Mouse (Mus musculus) MEL (cell line): Measurements from ENCODE around the gene Atrx. TPM values are rescaled to one million over a fixed set of nuclear protein-coding genes. Genes with fewer than 3 reads are reported as not detected.

Experiments
- DNase-seq: peaks from one replicate; pipeline ENCODE4 v3.0.0; 2011; ENCODE audit warnings: low read depth, low spot score
- H3K27ac ChIP-seq: 2 replicates; pipeline ENCODE4 v1.5.1; 2012; ENCODE audit warnings: low read depth, mild to moderate bottlenecking, control low read depth, low read length, moderate library complexity; ENCODE audit not compliant: control insufficient read depth
- H3K27me3 ChIP-seq, 2 experiments: fragments of 150-350 bp in 1 of 2; sonication (generic) in 1 of 2; 2 replicates each; pipeline ENCODE4 v1.6.1; 2012; ENCODE audit warnings: low read length in 2 of 2, mild to moderate bottlenecking in 2 of 2, improper control_type of control experiment in 1 of 2, moderate library complexity in 1 of 2; ENCODE audit not compliant: insufficient read depth in 2 of 2, control insufficient read depth in 1 of 2
- H3K36me3 ChIP-seq, 2 experiments: 2 replicates each; pipeline ENCODE4 v1.6.1; 2012 to 2014; ENCODE audit warnings: low read length in 2 of 2, improper control_type of control experiment in 1 of 2, inconsistent platforms in 1 of 2, mild to moderate bottlenecking in 1 of 2; ENCODE audit not compliant: insufficient read depth in 2 of 2, control insufficient read depth in 1 of 2
- H3K4me1 ChIP-seq, 2 experiments: fragments of 150-350 bp in 1 of 2; sonication (generic) in 1 of 2; 2 replicates each; pipeline ENCODE4 v1.6.1; 2012; ENCODE audit warnings: low read length in 2 of 2, improper control_type of control experiment in 1 of 2, mild to moderate bottlenecking in 1 of 2; ENCODE audit not compliant: insufficient read depth in 2 of 2, control insufficient read depth in 1 of 2
- H3K4me3 ChIP-seq, 2 experiments: fragments of 150-350 bp in 1 of 2; sonication (generic) in 1 of 2; 2 replicates each; pipeline ENCODE4 v1.5.1; 2012; ENCODE audit warnings: low read depth in 2 of 2, low read length in 2 of 2, mild to moderate bottlenecking in 2 of 2, moderate library complexity in 2 of 2, control low read depth in 1 of 2, improper control_type of control experiment in 1 of 2; ENCODE audit not compliant: control insufficient read depth in 1 of 2, insufficient read depth in 1 of 2
- H3K79me2 ChIP-seq: 2 replicates; pipeline ENCODE4 v1.6.1; 2012; ENCODE audit warnings: mild to moderate bottlenecking, low read length, moderate library complexity; ENCODE audit not compliant: control insufficient read depth, poor library complexity, insufficient read depth
- H3K9ac ChIP-seq: 2 replicates; pipeline ENCODE4 v1.6.1; 2012; ENCODE audit warnings: low read depth, mild to moderate bottlenecking, control low read depth, low read length, moderate library complexity; ENCODE audit not compliant: control insufficient read depth, poor library complexity, severe bottlenecking
- H3K9me3 ChIP-seq: fragments of 150-350 bp; sonication (generic); replicated peaks from 2 replicates; pipeline ENCODE4 v1.6.1; 2012; ENCODE audit warnings: mild to moderate bottlenecking, low read length, improper control_type of control experiment, moderate library complexity; ENCODE audit not compliant: insufficient read depth
- CHD1 ChIP-seq: IDR thresholded peaks from 2 replicates; pipeline ENCODE4 v1.6.1; 2012; ENCODE audit warnings: low read depth, mild to moderate bottlenecking, inconsistent platforms, low read length, improper control_type of control experiment
- CHD2 ChIP-seq: IDR thresholded peaks from 2 replicates; pipeline ENCODE4 v1.6.1; 2011; ENCODE audit warnings: low read length, improper control_type of control experiment
- E2F4 ChIP-seq: IDR thresholded peaks from 2 replicates; pipeline ENCODE4 v1.6.1; 2011; ENCODE audit warnings: low read depth, low read length, improper control_type of control experiment, borderline replicate concordance
- EP300 ChIP-seq, 2 experiments: IDR thresholded peaks; 2 replicates each; pipeline ENCODE4 v1.6.1; 2011; ENCODE audit warnings: improper control_type of control experiment in 2 of 2, low read length in 2 of 2, low read depth in 1 of 2, mild to moderate bottlenecking in 1 of 2
- ETS1 ChIP-seq: IDR thresholded peaks from 2 replicates; pipeline ENCODE4 v1.6.1; 2012; ENCODE audit warnings: low read depth, mild to moderate bottlenecking, inconsistent platforms, low read length, improper control_type of control experiment, moderate library complexity
- GATA1 ChIP-seq: IDR thresholded peaks from 2 replicates; pipeline ENCODE4 v1.6.1; 2011; ENCODE audit warnings: low read depth, low read length, improper control_type of control experiment
- HCFC1 ChIP-seq: IDR thresholded peaks from 2 replicates; pipeline ENCODE4 v1.6.1; 2012; ENCODE audit warnings: low read depth, mild to moderate bottlenecking, inconsistent platforms, low read length, improper control_type of control experiment, moderate library complexity
- JUND ChIP-seq: IDR thresholded peaks from 2 replicates; pipeline ENCODE4 v1.6.1; 2011; ENCODE audit warnings: low read depth, mild to moderate bottlenecking, improper control_type of control experiment, low read length
- MEF2A ChIP-seq: IDR thresholded peaks from 2 replicates; pipeline ENCODE4 v1.6.1; 2014; ENCODE audit warnings: low read depth, mild to moderate bottlenecking, inconsistent platforms, low read length, improper control_type of control experiment; ENCODE audit not compliant: poor library complexity, insufficient replicate concordance, severe bottlenecking; ENCODE audit errors: extremely low read depth
- MXI1 ChIP-seq: IDR thresholded peaks from 2 replicates; pipeline ENCODE4 v1.6.1; 2011; ENCODE audit warnings: mild to moderate bottlenecking, low read depth, low read length, improper control_type of control experiment
- MYB ChIP-seq: IDR thresholded peaks from 2 replicates; pipeline ENCODE4 v1.6.1; 2011; ENCODE audit warnings: mild to moderate bottlenecking, low read depth, low read length, improper control_type of control experiment
- NELFE ChIP-seq: IDR thresholded peaks from 2 replicates; pipeline ENCODE4 v1.6.1; 2011; ENCODE audit warnings: low read depth, low read length, improper control_type of control experiment
- NRF1 ChIP-seq: IDR thresholded peaks from 2 replicates; pipeline ENCODE4 v1.6.1; 2014; ENCODE audit warnings: low read depth, mild to moderate bottlenecking, inconsistent platforms, low read length, improper control_type of control experiment, moderate library complexity; ENCODE audit not compliant: poor library complexity, insufficient read depth, severe bottlenecking
- POLR2A ChIP-seq, 2 experiments: IDR thresholded peaks; 2 replicates each; pipeline ENCODE4 v1.6.1; 2011 to 2012; ENCODE audit warnings: low read length in 2 of 2, mild to moderate bottlenecking in 2 of 2, control low read depth in 1 of 2, improper control_type of control experiment in 1 of 2, low read depth in 1 of 2, moderate library complexity in 1 of 2; ENCODE audit not compliant: control insufficient read depth in 1 of 2, insufficient read depth in 1 of 2, poor library complexity in 1 of 2
- POLR2AphosphoS2 ChIP-seq: IDR thresholded peaks from 2 replicates; pipeline ENCODE4 v1.6.1; 2011; ENCODE audit warnings: low read length, improper control_type of control experiment
- POLR2AphosphoS5 ChIP-seq: IDR thresholded peaks from 2 replicates; pipeline ENCODE4 v1.6.1; 2012; ENCODE audit warnings: low read depth, borderline replicate concordance, mild to moderate bottlenecking, inconsistent platforms, low read length, moderate library complexity, mixed read lengths
- RAD21 ChIP-seq: IDR thresholded peaks from 2 replicates; pipeline ENCODE4 v1.6.1; 2011; ENCODE audit warnings: mild to moderate bottlenecking, low read depth, low read length, improper control_type of control experiment
- RCOR1 ChIP-seq: IDR thresholded peaks from 2 replicates; pipeline ENCODE4 v1.6.1; 2012; ENCODE audit warnings: low read depth, mild to moderate bottlenecking, inconsistent platforms, low read length, improper control_type of control experiment
- SMC3 ChIP-seq: IDR thresholded peaks from 2 replicates; pipeline ENCODE4 v1.6.1; 2011; ENCODE audit warnings: low read depth, low read length, improper control_type of control experiment
- TAL1 ChIP-seq: IDR thresholded peaks from 2 replicates; pipeline ENCODE4 v1.6.1; 2012; ENCODE audit warnings: mild to moderate bottlenecking, inconsistent platforms, low read length, moderate library complexity, mixed read lengths
- TCF12 ChIP-seq: IDR thresholded peaks from 2 replicates; pipeline ENCODE4 v1.6.1; 2014; ENCODE audit warnings: low read depth, mild to moderate bottlenecking, inconsistent platforms, low read length, improper control_type of control experiment, moderate library complexity
- UBTF ChIP-seq: IDR thresholded peaks from 2 replicates; pipeline ENCODE4 v1.6.1; 2012; ENCODE audit warnings: low read depth, mild to moderate bottlenecking, inconsistent platforms, low read length, improper control_type of control experiment, moderate library complexity, borderline replicate concordance; ENCODE audit not compliant: insufficient read depth
- ZKSCAN1 ChIP-seq: IDR thresholded peaks from 2 replicates; pipeline ENCODE4 v1.6.1; 2012; ENCODE audit warnings: low read depth, mild to moderate bottlenecking, inconsistent platforms, low read length, improper control_type of control experiment, moderate library complexity
- ZNF384 ChIP-seq: IDR thresholded peaks from 2 replicates; pipeline ENCODE4 v1.6.1; 2012; ENCODE audit warnings: low read depth, mild to moderate bottlenecking, inconsistent platforms, low read length, improper control_type of control experiment
- polyA plus RNA-seq, 2 experiments: library from polyadenylated mRNA; stranded (reverse) in 1 of 2; unstranded in 1 of 2; fragments of >175 nt in 1 of 2; fragments of >200 nt in 1 of 2; gene quantifications; 2 replicates each; pipeline versions ENCODE4 v1.2.1 to v1.2.4; 2012; ENCODE audit warnings: low replicate concordance in 2 of 2, low read depth in 1 of 2; ENCODE audit not compliant: insufficient read length in 2 of 2, insufficient read depth in 1 of 2, missing spikeins in 1 of 2
- total RNA-seq: library from RNA; depleted of rRNA; stranded (reverse); fragments of 300-350 nt; gene quantifications from 2 replicates; pipeline ENCODE4 v1.2.3, GENCODE M21; 2012

Atrx gene
- total and polyA plus RNA-seq, 3 experiments, result 44.4 to 379 (median 46.9) TPM

DNA sequence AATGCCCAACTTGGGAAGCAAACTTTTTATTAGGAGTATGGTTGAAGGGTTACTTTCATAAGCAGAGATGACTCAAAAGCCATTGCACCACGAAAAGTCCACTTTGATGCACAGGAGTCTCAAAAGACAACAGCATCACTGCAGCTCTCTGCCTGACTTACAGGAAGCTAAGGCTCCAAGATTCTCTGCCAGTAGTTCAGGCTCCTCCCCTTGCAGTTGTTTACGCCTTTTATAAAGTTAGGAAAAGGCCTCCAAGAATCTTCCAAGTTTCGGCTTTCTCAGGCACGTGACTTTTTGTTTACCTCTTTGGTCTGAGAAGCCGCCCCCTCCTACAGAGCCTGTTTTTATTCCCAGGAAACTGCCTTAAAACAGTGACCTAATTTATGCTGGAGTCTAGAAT, 5.1 kb upstream of the Atrx start:
- H3K79me2 ChIP-seq, result no peaks in the 10 kb centered on the region
- H3K27me3 ChIP-seq, result no peaks in the 10 kb centered on the region
- H3K36me3 ChIP-seq, result peaks cover 0 to 2% of the 10 kb centered on the region in 2 experiments; a peak in 1 of 4 replicates
- no peak overlapping the region for H3K4me3 ChIP-seq
- no peak for DNase-seq
- TF ChIP-seq JUND (no peak), NRF1 (no peak), SMC3 (no peak), POLR2AphosphoS2 (no peak), TCF12 (no peak), RAD21 (no peak), ZKSCAN1 (no peak), POLR2AphosphoS5 (no peak), CHD1 (no peak), ETS1 (no peak), E2F4 (no peak), ZNF384 (no peak), UBTF (no peak), MXI1 (no peak), HCFC1 (no peak), EP300 (IDR thresholded peaks at IDR 0.05; ENCODE audit: low read depth in 1 of 2, low read length in 2 of 2) (no peak), NELFE (no peak), POLR2A (IDR thresholded peaks at IDR 0.05; ENCODE audit: control insufficient read depth in 1 of 2, insufficient read depth in 1 of 2, low read depth in 1 of 2, low read length in 2 of 2, poor library complexity in 1 of 2) (no peak), MEF2A (no peak)
- no peak overlapping the region for H3K9ac ChIP-seq
- no peak overlapping the region for H3K27ac ChIP-seq
- peaks cover 0 to 3% of the 10 kb centered on the region in 2 experiments; a peak in 1 of 4 replicates for H3K4me1 ChIP-seq
- no peaks in the 10 kb centered on the region for H3K9me3 ChIP-seq

DNA sequence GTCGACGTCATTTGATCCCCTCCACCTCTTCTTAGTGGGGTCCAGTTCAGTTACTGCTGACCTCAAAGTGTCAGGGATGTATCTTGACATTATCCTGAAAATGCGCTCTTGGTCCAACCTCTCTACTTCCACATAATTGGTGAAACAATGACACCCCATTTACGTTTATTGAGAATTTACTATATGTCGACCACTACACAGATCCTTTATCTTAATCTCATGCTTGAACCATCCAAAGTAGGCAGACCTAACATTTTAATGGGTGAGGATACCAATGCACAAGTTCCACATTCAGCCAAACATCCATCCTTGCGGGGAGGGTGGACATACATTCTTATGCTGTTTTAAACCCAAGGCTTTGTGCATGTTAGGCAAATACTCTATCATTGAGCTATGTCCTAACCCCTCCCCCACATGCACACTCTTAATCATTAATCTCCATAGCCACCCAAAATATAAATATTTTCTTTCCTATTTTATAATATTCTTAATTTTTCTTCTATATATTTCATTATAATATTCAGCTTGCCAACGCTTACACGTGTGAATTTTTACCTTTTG, 355 bp upstream of the Atrx start:
- Histone ChIP-seq H3K27me3 (no peaks in the 10 kb centered on the region), H3K79me2 (peaks cover 39% of the 10 kb centered on the region)

More for the DNA sequence above, 355 bp upstream of the Atrx start:
- Histone ChIP-seq H3K27ac (peak overlapping the region; percentile 6; the same call in 1 of the 2 replicates), H3K9ac (peak overlapping the region; percentile 51), H3K4me3 (peak overlapping the region; percentile 39 to 98), H3K4me1 (peaks cover 3 to 9% of the 10 kb centered on the region in 2 experiments), H3K36me3 (peaks cover 2 to 17% of the 10 kb centered on the region in 2 experiments; a peak in 3 of 4 replicates)
- no peak for DNase-seq
- no peak for TF ChIP-seq MYB
- TF ChIP-seq RCOR1, result no peak
- no peak for TF ChIP-seq GATA1
- TF ChIP-seq HCFC1, result peak; percentile 7; the same call in 1 of the 2 replicates
- no peak for TF ChIP-seq ETS1
- no peak for TF ChIP-seq TAL1
- peak; percentile 45; the same call in 1 of the 2 replicates for TF ChIP-seq CHD2
- TF ChIP-seq E2F4, result no peak
- TF ChIP-seq, all 39 proteins: peak for 2
- no peaks in the 10 kb centered on the region for H3K9me3 ChIP-seq
